ENCODE assay signal across 33 mouse cellular contexts in genomic region chr4:104770331-104770730, GRCm38 (mm10). TPM values are rescaled to one million over a fixed set of nuclear protein-coding genes. Genes with fewer than 3 reads are reported as not detected.
"Had no signal": no experiment of that assay in that cellular context is flagged by ENCODE, and none has a peak within 500 bp of the region (broad histone marks: within the 10 kb centered on the region; RNA-seq: fewer than 3 reads in every experiment).

No protein-coding gene starts in this region.

- H3K9ac ChIP-seq: heart, embryonic 12.5 days; hindbrain, embryonic 12.5 days; hindbrain, embryonic 14.5 days; intestine, embryonic 15.5 days; limb, embryonic 13.5 days; limb, embryonic 15.5 days had no signal

- H3K4me3 ChIP-seq: gastrocnemius, adult 2 months; heart, embryonic 10.5 days; heart, embryonic 12.5 days; hindbrain, embryonic 10.5 days; hindbrain, embryonic 12.5 days; intestine, embryonic 15.5 days; limb, embryonic 13.5 days; limb, embryonic 15.5 days had no signal

- DNase-seq: gastrocnemius, adult 2 months; gastrocnemius, postnatal 10 days; gastrocnemius, postnatal 25 days; heart, adult 18-20 months; heart, postnatal 10 days; heart, postnatal 4 days; kidney, adult 18-20 months; kidney, adult 8-10 months; kidney, postnatal 14 days; kidney, postnatal 36 days; layer of hippocampus, adult 9-11 months; layer of hippocampus, postnatal 36 days; left cerebral cortex, postnatal 4 days had no signal

- H3K9me3 ChIP-seq: heart, embryonic 10.5 days; heart, embryonic 12.5 days; hindbrain, embryonic 10.5 days; intestine, embryonic 15.5 days; limb, embryonic 13.5 days; limb, embryonic 15.5 days had no signal

- H3K27me3 ChIP-seq: hindbrain, embryonic 12.5 days; intestine, embryonic 15.5 days; limb, embryonic 15.5 days had no signal

- ATAC-seq: hindbrain, embryonic 16.5 days; inflammation-experienced regulatory T-cells, adult 6 months; intestine, embryonic 15.5 days; intestine, postnatal 0 days had no signal

- H3K4me2 ChIP-seq: heart, embryonic 12.5 days; hindbrain, embryonic 12.5 days; hindbrain, embryonic 14.5 days; intestine, embryonic 15.5 days; limb, embryonic 13.5 days; limb, embryonic 15.5 days; liver, embryonic 11.5 days had no signal

- H3K4me1 ChIP-seq: heart, embryonic 10.5 days; heart, embryonic 12.5 days; hindbrain, embryonic 12.5 days; intestine, embryonic 15.5 days; limb, embryonic 13.5 days; limb, embryonic 15.5 days had no signal

- H3K36me3 ChIP-seq: heart, embryonic 10.5 days; heart, embryonic 12.5 days; hindbrain, embryonic 10.5 days; hindbrain, embryonic 12.5 days; intestine, embryonic 15.5 days; limb, embryonic 13.5 days; limb, embryonic 15.5 days had no signal

- H3K27ac ChIP-seq: gastrocnemius, adult 2 months; heart, embryonic 10.5 days; hindbrain, embryonic 10.5 days; hindbrain, embryonic 12.5 days; hindbrain, embryonic 14.5 days; intestine, embryonic 15.5 days; kidney, postnatal 0 days; limb, embryonic 13.5 days; limb, embryonic 15.5 days had no signal

RNA-seq across cellular contexts. Expression of gene C8b, which starts 4.2 kb away (rescaled TPM):
- total RNA-seq: gastrocnemius, adult 2 months; gastrocnemius, postnatal 10 days; gastrocnemius, postnatal 25 days; granulocyte monocyte progenitor cell, adult 5-6 weeks; heart, adult 18-20 months; heart, adult 8-10 months; heart, postnatal 10 days; heart, postnatal 25 days; heart, postnatal 4 days; layer of hippocampus, adult 18-20 months; layer of hippocampus, postnatal 36 days had no signal
- polyA plus RNA-seq: heart, embryonic 12.5 days; heart, embryonic 14.5 days; hindbrain, embryonic 12.5 days; hindbrain, embryonic 16.5 days; inflammation-experienced regulatory T-cells, adult 6 months; kidney, embryonic 14.5 days; kidney, postnatal 0 days; limb, embryonic 11.5 days; limb, embryonic 13.5 days; limb, embryonic 15.5 days had no signal
